Mouse (Mus musculus): Measurements from ENCODE around the gene Cdk14.

GRCm38 (mm10) chr5:4867849-4868562 is 552.1 kb downstream of the Cdk14 start:
- TF ChIP-seq POLR2A (IDR thresholded peaks at IDR 0.05; ENCODE audit: insufficient read length, low read depth) = no peak
- no peak for TF ChIP-seq POLR2AphosphoS2 (IDR thresholded peaks at IDR 0.05; ENCODE audit: insufficient read length, low read depth)
